Mouse (Mus musculus): ENCODE measurements at regions not wholly inside any gene's neighbourhood (a gene's known extent, or its start where the extent isn't known, plus 50 kb on each side); places are given as distances from the start of the nearest gene placed in this dataset.

GRCm38 (mm10) chr4:142771520-142772150 lies 441.2 kb downstream of the Prdm2 start:
- no peak for DNase-seq

GRCm38 (mm10) chr4:142770177-142770576 lies 442.6 kb downstream of the Prdm2 start:
- DNase-seq, result no peak

GRCm38 (mm10) chr4:142767665-142768064 lies 445.1 kb downstream of the Prdm2 start:
- DNase-seq, result no peak

GRCm38 (mm10) chr4:142761577-142761976 lies 451.2 kb downstream of the Prdm2 start:
- DNase-seq, result no peak

- no peak for DNase-seq
Observed at GRCm38 (mm10) chr4:142758102-142758501, 454.7 kb downstream of the Prdm2 start.

- no peak for DNase-seq
Observed at GRCm38 (mm10) chr4:142756332-142756731, 456.5 kb downstream of the Prdm2 start.

GRCm38 (mm10) chr4:142749918-142750317 lies 462.9 kb downstream of the Prdm2 start:
- no peak for DNase-seq

- no peak for DNase-seq
Observed at GRCm38 (mm10) chr4:142723554-142723907, 484.3 kb upstream of the Kazn start.

- no peak for DNase-seq
Observed at GRCm38 (mm10) chr4:142722845-142723553, 483.8 kb upstream of the Kazn start.

GRCm38 (mm10) chr4:142701606-142702005 lies 462.4 kb upstream of the Kazn start:
- no peak for DNase-seq

GRCm38 (mm10) chr4:142694926-142695325 lies 455.7 kb upstream of the Kazn start:
- DNase-seq, result no peak

- DNase-seq, result no peak
Observed at GRCm38 (mm10) chr4:142688241-142688640, 449.0 kb upstream of the Kazn start.

- DNase-seq, result no peak
Observed at GRCm38 (mm10) chr4:142677426-142677825, 438.2 kb upstream of the Kazn start.

- DNase-seq, result no peak
Observed at GRCm38 (mm10) chr4:142674641-142675465, 435.7 kb upstream of the Kazn start.

- no peak for DNase-seq
Observed at GRCm38 (mm10) chr4:142671872-142672458, 432.8 kb upstream of the Kazn start.

GRCm38 (mm10) chr4:142664781-142665180 lies 425.6 kb upstream of the Kazn start:
- no peak for DNase-seq

- no peak for DNase-seq
Observed at GRCm38 (mm10) chr4:142658156-142658555, 419.0 kb upstream of the Kazn start.

GRCm38 (mm10) chr4:142641069-142641468 lies 401.9 kb upstream of the Kazn start:
- DNase-seq, result no peak

GRCm38 (mm10) chr4:142639340-142639733 lies 400.1 kb upstream of the Kazn start:
- no peak for DNase-seq

GRCm38 (mm10) chr4:142638733-142639339 lies 399.6 kb upstream of the Kazn start:
- DNase-seq, result no peak

GRCm38 (mm10) chr4:142638057-142638456 lies 398.9 kb upstream of the Kazn start:
- no peak for DNase-seq

GRCm38 (mm10) chr4:142634398-142634797 lies 395.2 kb upstream of the Kazn start:
- no peak for DNase-seq

Measured in kidney, adult 8-10 months (tissue).